Mouse (Mus musculus): ENCODE measurements around the gene Tmem239.

Gene Tmem239

GRCm38 (mm10) chr2:130452266-130452665, 46.0 kb downstream of the Tmem239 start:
- DNase-seq: no peak

GRCm38 (mm10) chr2:130453421-130453820, 47.1 kb downstream of the Tmem239 start:
- peak in 1 of 2 experiments; percentile 24 for DNase-seq

- DNase-seq: peak; percentile 85 to 86
Observed at GRCm38 (mm10) chr2:130454748-130455370, 48.6 kb downstream of the Tmem239 start.

Measured in cerebellum, postnatal 14 days (tissue).